In the genomic region with DNA sequence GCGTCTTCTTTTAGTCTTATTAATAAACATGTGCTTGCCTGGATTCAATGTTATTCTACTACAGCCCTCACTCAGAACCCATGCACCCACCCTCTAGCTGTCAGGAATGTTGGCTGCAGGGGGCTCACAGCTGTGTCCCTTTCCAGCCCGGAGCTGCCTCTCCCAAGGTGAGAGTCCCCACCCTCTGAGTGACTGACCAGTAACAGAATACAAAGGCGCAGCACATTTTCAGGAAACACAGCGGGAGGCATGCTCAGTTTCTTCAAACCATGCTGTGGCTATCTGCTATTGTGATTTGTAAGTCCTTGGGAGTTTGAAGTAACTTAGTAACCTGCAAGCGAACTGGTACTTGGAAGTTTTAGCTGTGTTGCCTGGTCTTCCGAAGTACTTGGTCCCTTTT, we compare ENCODE assay signal across 11 mouse cellular contexts.
DNase-seq lines count a peak whose midpoint lies in the region; ATAC-seq and TF ChIP-seq lines count a peak whose summit lies in the region.
"Had no signal": no experiment of that assay in that cellular context is flagged by ENCODE, and none has a peak within 500 bp of the region (broad histone marks: within the 10 kb centered on the region; RNA-seq: fewer than 3 reads in every experiment).

No protein-coding gene starts in this region.

- 16% methylated on average over 6 of the region's 6 CpGs for WGBS in hindbrain, embryonic 11.5 days
- 16% methylated on average over 6 of the region's 6 CpGs for WGBS in hindbrain, embryonic 13.5 days

- DNase-seq in hindbrain, embryonic 11.5 days (ENCODE audit: low spot score) = peak; percentile 23
- DNase-seq in ES-E14 (ENCODE audit: low read depth, low spot score) = peak; percentile 65
- peak; percentile 40 for DNase-seq in mesoderm, embryonic 11.5 days (ENCODE audit: low read depth, low spot score)
- no peak for DNase-seq in spleen, postnatal 4 days (ENCODE audit: low spot score in 2 of 2)
- DNase-seq: adrenal gland, postnatal 14 days; cerebellum, adult 2 months; kidney, postnatal 4 days had no signal

- H3K27me3 ChIP-seq in hindbrain, embryonic 11.5 days (ENCODE audit: control insufficient read depth, insufficient read depth, low read length) = no peaks in the 10 kb centered on the region
- no peaks in the 10 kb centered on the region for H3K27me3 ChIP-seq in hindbrain, embryonic 13.5 days

- ATAC-seq in hindbrain, embryonic 11.5 days (ENCODE audit: low FRiP score) = no peak
- ATAC-seq in hindbrain, embryonic 13.5 days (ENCODE audit: low FRiP score) = no peak
- 0 out of 2 replicates have a peak, but pooled peaks have one; percentile 25 for ATAC-seq in common myeloid progenitor, adult 5-6 weeks (replicated peaks; ENCODE audit: low read depth, poor library complexity, severe bottlenecking)
- ATAC-seq in activated CD4-positive, CD25-positive, alpha-beta regulatory T cell, adult 4 months = no peak

- no peak overlapping the region for H3K27ac ChIP-seq in hindbrain, embryonic 11.5 days (ENCODE audit: low read depth, low read length)
- no peak overlapping the region for H3K27ac ChIP-seq in hindbrain, embryonic 13.5 days
- H3K27ac ChIP-seq in ES-E14 (ENCODE audit: insufficient read depth, low read depth, low read length, poor library complexity, severe bottlenecking) = no peak overlapping the region

- no peaks in the 10 kb centered on the region; the same call in 1 of the 2 replicates for H3K4me1 ChIP-seq in hindbrain, embryonic 11.5 days (replicated peaks; ENCODE audit: control insufficient read depth, insufficient read depth, low read length)
- H3K4me1 ChIP-seq in hindbrain, embryonic 13.5 days (replicated peaks) = peaks cover 19% of the 10 kb centered on the region
- H3K4me1 ChIP-seq in ES-E14 (ENCODE audit: control insufficient read depth in 2 of 2, insufficient read depth in 2 of 2, low read length in 2 of 2, poor library complexity in 1 of 2) = peaks cover 0 to 5% of the 10 kb centered on the region in 2 experiments; a peak in 1 of 4 replicates

- in situ Hi-C loops in ES-E14 (cut with MboI; ENCODE audit: low sequenced_read_pairs in 2 of 2, unreplicated experiment in 2 of 2) = no loop called here

- H3K9me3 ChIP-seq in hindbrain, embryonic 11.5 days (ENCODE audit: control insufficient read depth, low read length) = no peaks in the 10 kb centered on the region
- H3K9me3 ChIP-seq in hindbrain, embryonic 13.5 days = no peaks in the 10 kb centered on the region
- no peaks in the 10 kb centered on the region for H3K9me3 ChIP-seq in ES-E14 (ENCODE audit: control insufficient read depth, insufficient read depth, low read depth, low read length)

- H3K4me2 ChIP-seq in hindbrain, embryonic 11.5 days (replicated peaks; ENCODE audit: low read depth, low read length) = no peak overlapping the region
- H3K4me2 ChIP-seq in hindbrain, embryonic 13.5 days = no peak overlapping the region

- no peak overlapping the region for H3K9ac ChIP-seq in hindbrain, embryonic 11.5 days (ENCODE audit: low read depth, low read length)
- H3K9ac ChIP-seq in hindbrain, embryonic 13.5 days = no peak overlapping the region
- no peak overlapping the region for H3K9ac ChIP-seq in ES-E14 (ENCODE audit: insufficient read depth, low read depth, low read length, poor library complexity, severe bottlenecking)

- H3K4me3 ChIP-seq in hindbrain, embryonic 11.5 days (ENCODE audit: low read depth, low read length) = no peak overlapping the region
- no peak overlapping the region for H3K4me3 ChIP-seq in hindbrain, embryonic 13.5 days
- H3K4me3 ChIP-seq in ES-E14 (ENCODE audit: insufficient read depth in 1 of 2, low read depth in 1 of 2, low read length in 2 of 2, poor library complexity in 1 of 2, severe bottlenecking in 1 of 2) = no peak overlapping the region

- H3K36me3 ChIP-seq in hindbrain, embryonic 11.5 days (ENCODE audit: control insufficient read depth, insufficient read depth, low read length) = no peaks in the 10 kb centered on the region
- H3K36me3 ChIP-seq in hindbrain, embryonic 13.5 days = no peaks in the 10 kb centered on the region
- H3K36me3 ChIP-seq in ES-E14 (ENCODE audit: control insufficient read depth, insufficient read depth, low read length, poor library complexity, severe bottlenecking) = no peaks in the 10 kb centered on the region
- H3K36me3 ChIP-seq: G1E had no signal

TF ChIP-seq in ES-E14, 5 proteins besides CTCF, POLR2A, EP300 and RAD21:
- TF ChIP-seq ZNF384 (IDR thresholded peaks at IDR 0.05; ENCODE audit: low read depth, low read length) (no peak), CHD2 (IDR thresholded peaks at IDR 0.05; ENCODE audit: low read depth, low read length) (no peak), ZC3H11A (IDR thresholded peaks at IDR 0.05; ENCODE audit: borderline replicate concordance, low read depth, low read length) (no peak), HCFC1 (IDR thresholded peaks at IDR 0.05; ENCODE audit: borderline replicate concordance, insufficient read depth, low read length) (no peak), MAFK (IDR thresholded peaks at IDR 0.05; ENCODE audit: insufficient read depth, low read depth, low read length) (no peak)

Comparison
In these comparisons a context has a peak if more than half of its experiments do, and no peak if none do; other contexts are left out.
1. DNase-seq: peak in hindbrain, embryonic 11.5 days (single experiment), ES-E14 (single experiment) and mesoderm, embryonic 11.5 days (single experiment); none in spleen, postnatal 4 days (0 of 2).